Mouse (Mus musculus): ENCODE data around the gene Slc22a23.

DNA sequence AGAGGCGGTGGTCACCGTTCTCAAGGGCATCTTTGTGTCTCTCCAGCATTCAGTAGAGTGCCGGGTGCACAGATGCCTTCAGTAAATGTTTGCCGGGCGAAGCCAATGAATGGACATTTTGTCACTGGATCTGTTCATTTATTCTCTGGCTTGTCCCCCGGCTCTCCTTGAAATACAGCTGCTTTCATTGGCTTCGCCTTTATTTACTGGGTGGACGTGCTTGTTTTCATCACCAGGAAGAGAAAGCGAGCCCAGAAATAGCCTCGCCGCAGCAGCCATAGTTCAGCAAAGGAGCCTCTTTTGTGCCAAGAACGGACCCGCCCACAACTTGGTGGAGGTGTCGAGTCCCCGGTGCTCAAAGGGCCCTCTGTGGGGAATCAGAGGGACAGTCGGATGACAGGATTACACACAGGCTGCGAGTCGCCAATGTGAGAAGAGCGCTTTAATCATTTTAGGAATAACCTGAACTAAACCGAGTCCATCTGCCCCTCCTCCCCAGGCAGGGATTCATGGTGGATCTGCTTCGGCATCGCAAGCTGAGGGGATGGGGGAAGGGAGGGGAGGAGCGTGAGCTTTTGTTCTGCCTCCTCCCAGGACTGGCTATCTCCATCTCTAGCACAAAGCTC, 196.1 kb downstream of the Slc22a23 start:
- TF ChIP-seq CTCF (IDR thresholded peaks at IDR 0.05) (peak; percentile 35), EP300 (IDR thresholded peaks at IDR 0.05; ENCODE audit: insufficient read depth, low read depth, low read length) (no peak)
